Mouse (Mus musculus) megakaryocyte-erythroid progenitor cell, adult 5 weeks (primary cell): ENCODE data around the gene Lrp8. TPM values are rescaled to one million over a fixed set of nuclear protein-coding genes. Genes with fewer than 3 reads are reported as not detected.

Experiments used
- polyA plus RNA-seq: library from polyadenylated mRNA; stranded (reverse); fragments of >175 nt; gene quantifications from 2 replicates; pipeline ENCODE4 v1.2.3, GENCODE M21; 2012

Gene Lrp8
- polyA plus RNA-seq, result 16.3 and 18.5 TPM in 2 replicates

GRCm38 (mm10) chr4:107802185-107802449, at the start of gene Lrp8:
Lrp8 (plus strand) TSS chr4:107802261.

GRCm38 (mm10) chr4:107879254-107880050, 77.4 kb downstream of the Lrp8 start, which contains the start of gene Magoh:
Magoh (plus strand) TSS chr4:107879755.

GRCm38 (mm10) chr4:107889731-107890432, 87.8 kb downstream of the Lrp8 start, which contains the start of gene 0610037L13Rik:
0610037L13Rik (plus strand) TSS chr4:107889813.

DNA sequence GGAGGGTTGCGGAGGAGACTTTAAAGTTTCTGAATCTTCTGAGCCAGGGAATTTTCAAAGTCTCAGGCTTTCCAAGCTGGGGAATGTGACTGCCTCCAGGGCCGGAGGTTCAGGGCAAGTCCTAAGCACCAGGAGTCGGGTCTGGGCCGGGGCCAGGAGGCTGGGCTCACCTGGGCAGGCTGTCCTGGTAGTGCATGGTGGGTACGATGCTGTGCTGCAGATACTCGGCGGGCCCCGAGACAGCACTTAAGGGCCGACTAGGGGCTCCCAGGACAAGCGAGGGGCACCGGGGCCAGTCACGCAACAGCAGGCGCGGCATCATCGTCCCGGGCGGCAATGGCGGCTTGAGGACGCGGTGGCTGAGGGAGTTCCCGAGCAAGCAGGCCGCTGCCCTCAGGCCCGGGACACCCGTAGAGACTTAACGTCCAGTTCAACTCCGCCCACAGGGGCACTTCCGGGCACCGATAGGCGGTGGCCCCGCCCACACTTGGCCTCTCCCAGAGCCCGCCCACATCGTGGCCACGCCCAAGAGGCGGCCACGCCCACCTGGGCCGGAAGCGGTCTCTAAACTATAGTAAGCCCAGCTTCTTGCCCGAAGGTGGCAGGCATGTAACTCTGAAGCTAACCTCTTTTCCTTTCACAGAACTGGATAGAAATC, 121.2 kb downstream of the Lrp8 start, which contains the start of gene Cpt2:
Gene Cpt2, minus strand, starts transcription at position 466 of the 658 bp plus-strand sequence.

Other genes starting within 250 kb of the Lrp8 start
- gene Dmrtb1, start 118.0 kb upstream of the Lrp8 start, polyA plus RNA-seq, result 0.06 and 0.26 TPM in 2 replicates
- gene Magoh, start 77.5 kb downstream of the Lrp8 start, polyA plus RNA-seq, result 5.9 and 8.4 TPM in 2 replicates
- gene 0610037L13Rik, start 87.6 kb downstream of the Lrp8 start, polyA plus RNA-seq, result 4.6 and 5.3 TPM in 2 replicates
- gene Cpt2, start 121.3 kb downstream of the Lrp8 start, polyA plus RNA-seq, result 31.7 and 57.5 TPM in 2 replicates
- not detected in 2 replicates for gene Slc1a7, start 166.1 kb downstream of the Lrp8 start, polyA plus RNA-seq